Mouse (Mus musculus) mesoderm, embryonic 11.5 days (tissue): Measurements from ENCODE around the gene Ppm1h.

Experiments used
- DNase-seq: peaks from one replicate; pipeline ENCODE4 v3.0.0-alpha.2; 2012; ENCODE audit warnings: low read depth, low spot score

The Ppm1h gene

GRCm38 (mm10) chr10:122746211-122746610 lies 67.6 kb downstream of the Ppm1h start:
- no peak for DNase-seq

GRCm38 (mm10) chr10:122747151-122747925 lies 68.8 kb downstream of the Ppm1h start:
- DNase-seq, result no peak

GRCm38 (mm10) chr10:122748361-122748951 lies 69.9 kb downstream of the Ppm1h start:
- DNase-seq, result no peak

- no peak for DNase-seq
Observed at GRCm38 (mm10) chr10:122749071-122749470, 70.5 kb downstream of the Ppm1h start.

GRCm38 (mm10) chr10:122749876-122750275 lies 71.3 kb downstream of the Ppm1h start:
- DNase-seq, result no peak

- no peak for DNase-seq
Observed at GRCm38 (mm10) chr10:122752950-122753923, 74.7 kb downstream of the Ppm1h start.

- no peak for DNase-seq
Observed at GRCm38 (mm10) chr10:122753924-122754307, 75.4 kb downstream of the Ppm1h start.

- DNase-seq, result no peak
Observed at GRCm38 (mm10) chr10:122754967-122755366, 76.4 kb downstream of the Ppm1h start.

- no peak for DNase-seq
Observed at GRCm38 (mm10) chr10:122756879-122757530, 78.4 kb downstream of the Ppm1h start.

GRCm38 (mm10) chr10:122757727-122758126 lies 79.2 kb downstream of the Ppm1h start:
- DNase-seq, result no peak

- DNase-seq, result no peak
Observed at GRCm38 (mm10) chr10:122758346-122758745, 79.8 kb downstream of the Ppm1h start.

- no peak for DNase-seq
Observed at GRCm38 (mm10) chr10:122759729-122760128, 81.2 kb downstream of the Ppm1h start.

GRCm38 (mm10) chr10:122760469-122761307 lies 82.1 kb downstream of the Ppm1h start:
- no peak for DNase-seq

GRCm38 (mm10) chr10:122762772-122763511 lies 84.4 kb downstream of the Ppm1h start:
- no peak for DNase-seq

GRCm38 (mm10) chr10:122763596-122763995 lies 85.0 kb downstream of the Ppm1h start:
- DNase-seq, result no peak

GRCm38 (mm10) chr10:122764653-122765052 lies 86.1 kb downstream of the Ppm1h start:
- DNase-seq, result no peak

- no peak for DNase-seq
Observed at GRCm38 (mm10) chr10:122765521-122765920, 87.0 kb downstream of the Ppm1h start.

- DNase-seq, result no peak
Observed at GRCm38 (mm10) chr10:122765992-122766391, 87.4 kb downstream of the Ppm1h start.

- DNase-seq, result no peak
Observed at GRCm38 (mm10) chr10:122768204-122768892, 89.8 kb downstream of the Ppm1h start.
